Mouse (Mus musculus): ENCODE measurements at regions not wholly inside any gene's neighbourhood (a gene's known extent, or its start where the extent isn't known, plus 50 kb on each side); places are given as distances from the start of the nearest gene placed in this dataset.
A peak's percentile ranks its signal among the peaks of the same experiment; 100 is the strongest.

GRCm38 (mm10) chr1:122273579-122273978 is 705.8 kb upstream of the Ddx18 start:
- no peaks in the 10 kb centered on the region for H3K4me1 ChIP-seq (ENCODE audit: control insufficient read depth, insufficient read depth, low read length)
- H3K4me3 ChIP-seq (ENCODE audit: insufficient read depth, low read depth, low read length), result no peak overlapping the region
- no peak overlapping the region for H3K27ac ChIP-seq (ENCODE audit: insufficient read depth, low read depth, low read length)
- TF ChIP-seq CTCF (IDR thresholded peaks at IDR 0.05; ENCODE audit: insufficient read depth, low read depth, low read length) (no peak), POLR2A (IDR thresholded peaks at IDR 0.05; ENCODE audit: insufficient read depth, low read depth, low read length) (no peak)
- WGBS, result 92% methylated on average over 2 of the region's 2 CpGs

GRCm38 (mm10) chr1:122243031-122243430 is 675.2 kb upstream of the Ddx18 start:
- H3K4me3 ChIP-seq (ENCODE audit: insufficient read depth, low read depth, low read length), result no peak overlapping the region
- H3K27ac ChIP-seq (ENCODE audit: insufficient read depth, low read depth, low read length), result no peak overlapping the region
- TF ChIP-seq CTCF (IDR thresholded peaks at IDR 0.05; ENCODE audit: insufficient read depth, low read depth, low read length) (no peak), POLR2A (IDR thresholded peaks at IDR 0.05; ENCODE audit: insufficient read depth, low read depth, low read length) (no peak)
- 93% methylated on average over 2 of the region's 2 CpGs for WGBS
- no peaks in the 10 kb centered on the region for H3K4me1 ChIP-seq (ENCODE audit: control insufficient read depth, insufficient read depth, low read length)

- no peak for TF ChIP-seq POLR2A (IDR thresholded peaks at IDR 0.05; ENCODE audit: insufficient read depth, low read depth, low read length)
- no peak for TF ChIP-seq CTCF (IDR thresholded peaks at IDR 0.05; ENCODE audit: insufficient read depth, low read depth, low read length)
- no peaks in the 10 kb centered on the region for H3K4me1 ChIP-seq (ENCODE audit: control insufficient read depth, insufficient read depth, low read length)
- no peak overlapping the region for H3K27ac ChIP-seq (ENCODE audit: insufficient read depth, low read depth, low read length)
- 92% methylated on average over 3 of the region's 3 CpGs for WGBS
- H3K4me3 ChIP-seq (ENCODE audit: insufficient read depth, low read depth, low read length), result no peak overlapping the region
These were observed 673.7 kb upstream of the Ddx18 start for GRCm38 (mm10) chr1:122241511-122241910.

GRCm38 (mm10) chr1:122230442-122230841 is 662.7 kb upstream of the Ddx18 start:
- no peak for TF ChIP-seq CTCF (IDR thresholded peaks at IDR 0.05; ENCODE audit: insufficient read depth, low read depth, low read length)
- no peak for TF ChIP-seq POLR2A (IDR thresholded peaks at IDR 0.05; ENCODE audit: insufficient read depth, low read depth, low read length)
- Histone ChIP-seq H3K4me1 (ENCODE audit: control insufficient read depth, insufficient read depth, low read length) (no peaks in the 10 kb centered on the region), H3K4me3 (ENCODE audit: insufficient read depth, low read depth, low read length) (no peak overlapping the region), H3K27ac (ENCODE audit: insufficient read depth, low read depth, low read length) (no peak overlapping the region)
- 86% methylated on average over 4 of the region's 4 CpGs for WGBS

GRCm38 (mm10) chr1:122212484-122212883 is 644.7 kb upstream of the Ddx18 start:
- no peak overlapping the region for H3K4me3 ChIP-seq (ENCODE audit: insufficient read depth, low read depth, low read length)
- WGBS, result 17% methylated on average over 2 of the region's 2 CpGs
- H3K27ac ChIP-seq (ENCODE audit: insufficient read depth, low read depth, low read length), result no peak overlapping the region
- no peak for TF ChIP-seq CTCF (IDR thresholded peaks at IDR 0.05; ENCODE audit: insufficient read depth, low read depth, low read length)
- TF ChIP-seq POLR2A (IDR thresholded peaks at IDR 0.05; ENCODE audit: insufficient read depth, low read depth, low read length), result no peak
- no peaks in the 10 kb centered on the region for H3K4me1 ChIP-seq (ENCODE audit: control insufficient read depth, insufficient read depth, low read length)

- 89% methylated on average over 2 of the region's 2 CpGs for WGBS
- Histone ChIP-seq H3K4me3 (ENCODE audit: insufficient read depth, low read depth, low read length) (no peak overlapping the region), H3K27ac (ENCODE audit: insufficient read depth, low read depth, low read length) (no peak overlapping the region), H3K4me1 (ENCODE audit: control insufficient read depth, insufficient read depth, low read length) (no peaks in the 10 kb centered on the region)
- TF ChIP-seq POLR2A (IDR thresholded peaks at IDR 0.05; ENCODE audit: insufficient read depth, low read depth, low read length) (no peak), CTCF (IDR thresholded peaks at IDR 0.05; ENCODE audit: insufficient read depth, low read depth, low read length) (no peak)
These were observed 640.8 kb upstream of the Ddx18 start for GRCm38 (mm10) chr1:122208619-122209018.

- Histone ChIP-seq H3K4me3 (ENCODE audit: insufficient read depth, low read depth, low read length) (no peak overlapping the region), H3K27ac (ENCODE audit: insufficient read depth, low read depth, low read length) (no peak overlapping the region), H3K4me1 (ENCODE audit: control insufficient read depth, insufficient read depth, low read length) (no peaks in the 10 kb centered on the region)
- TF ChIP-seq POLR2A (IDR thresholded peaks at IDR 0.05; ENCODE audit: insufficient read depth, low read depth, low read length) (no peak), CTCF (IDR thresholded peaks at IDR 0.05; ENCODE audit: insufficient read depth, low read depth, low read length) (no peak)
- WGBS, result 84% methylated on average over 2 of the region's 2 CpGs
These were observed 601.8 kb upstream of the Ddx18 start for GRCm38 (mm10) chr1:122169547-122169946.

- Histone ChIP-seq H3K4me1 (ENCODE audit: control insufficient read depth, insufficient read depth, low read length) (no peaks in the 10 kb centered on the region), H3K27ac (ENCODE audit: insufficient read depth, low read depth, low read length) (no peak overlapping the region), H3K4me3 (ENCODE audit: insufficient read depth, low read depth, low read length) (no peak overlapping the region)
- TF ChIP-seq POLR2A (IDR thresholded peaks at IDR 0.05; ENCODE audit: insufficient read depth, low read depth, low read length), result no peak
- no peak for TF ChIP-seq CTCF (IDR thresholded peaks at IDR 0.05; ENCODE audit: insufficient read depth, low read depth, low read length)
- 96% methylated on average over 1 of the region's 1 CpGs for WGBS
These were observed 594.0 kb upstream of the Ddx18 start for GRCm38 (mm10) chr1:122161798-122162197.

- no peaks in the 10 kb centered on the region for H3K4me1 ChIP-seq (ENCODE audit: control insufficient read depth, insufficient read depth, low read length)
- no peak overlapping the region for H3K4me3 ChIP-seq (ENCODE audit: insufficient read depth, low read depth, low read length)
- H3K27ac ChIP-seq (ENCODE audit: insufficient read depth, low read depth, low read length), result no peak overlapping the region
- no peak for TF ChIP-seq CTCF (IDR thresholded peaks at IDR 0.05; ENCODE audit: insufficient read depth, low read depth, low read length)
- no peak for TF ChIP-seq POLR2A (IDR thresholded peaks at IDR 0.05; ENCODE audit: insufficient read depth, low read depth, low read length)
These were observed 573.6 kb upstream of the Ddx18 start for GRCm38 (mm10) chr1:122141362-122141761.

- peak overlapping the region; percentile 61; the same call in 1 of the 2 replicates for H3K27ac ChIP-seq (ENCODE audit: insufficient read depth, low read depth, low read length)
- no peak overlapping the region for H3K4me3 ChIP-seq (ENCODE audit: insufficient read depth, low read depth, low read length)
- peaks cover 2% of the 10 kb centered on the region; the same call in 1 of the 2 replicates for H3K4me1 ChIP-seq (ENCODE audit: control insufficient read depth, insufficient read depth, low read length)
- TF ChIP-seq POLR2A (IDR thresholded peaks at IDR 0.05; ENCODE audit: insufficient read depth, low read depth, low read length), result no peak
- no peak for TF ChIP-seq CTCF (IDR thresholded peaks at IDR 0.05; ENCODE audit: insufficient read depth, low read depth, low read length)
- 28% methylated on average over 4 of the region's 4 CpGs for WGBS
These were observed 556.2 kb upstream of the Ddx18 start for GRCm38 (mm10) chr1:122123954-122124353.

Data from olfactory bulb, adult 2 months (tissue).